Mouse (Mus musculus): Measurements from ENCODE around the gene Pigz. TPM values are rescaled to one million over a fixed set of nuclear protein-coding genes. Genes with fewer than 3 reads are reported as not detected.

Pigz gene
- polyA plus RNA-seq, 1 experiment from 2014 or later, result 2.0 TPM

GRCm38 (mm10) chr16:31903239-31903638, 30.4 kb upstream of the Pigz start:
- Histone ChIP-seq H3K9me3 (ENCODE audit: control insufficient read depth, low read length) (peaks cover 3% of the 10 kb centered on the region; the same call in 1 of the 2 replicates), H3K4me3 (replicated peaks; ENCODE audit: low read depth, low read length) (no peak overlapping the region), H3K4me1 (ENCODE audit: control insufficient read depth, insufficient read depth, low read length) (peaks cover 14% of the 10 kb centered on the region), H3K36me3 (ENCODE audit: control insufficient read depth, insufficient read depth, low read length) (no peaks in the 10 kb centered on the region), H3K4me2 (ENCODE audit: low read length) (no peak overlapping the region), H3K27me3 (ENCODE audit: control insufficient read depth, insufficient read depth, low read length) (no peaks in the 10 kb centered on the region), H3K9ac (replicated peaks; ENCODE audit: low read length) (no peak overlapping the region), H3K27ac (replicated peaks; ENCODE audit: low read depth, low read length) (no peak overlapping the region)
- DNase-seq (no peak), ATAC-seq (ENCODE audit: low FRiP score, low TSS enrichment) (no peak)
- WGBS, result 89% methylated on average over 8 of the region's 8 CpGs

DNA sequence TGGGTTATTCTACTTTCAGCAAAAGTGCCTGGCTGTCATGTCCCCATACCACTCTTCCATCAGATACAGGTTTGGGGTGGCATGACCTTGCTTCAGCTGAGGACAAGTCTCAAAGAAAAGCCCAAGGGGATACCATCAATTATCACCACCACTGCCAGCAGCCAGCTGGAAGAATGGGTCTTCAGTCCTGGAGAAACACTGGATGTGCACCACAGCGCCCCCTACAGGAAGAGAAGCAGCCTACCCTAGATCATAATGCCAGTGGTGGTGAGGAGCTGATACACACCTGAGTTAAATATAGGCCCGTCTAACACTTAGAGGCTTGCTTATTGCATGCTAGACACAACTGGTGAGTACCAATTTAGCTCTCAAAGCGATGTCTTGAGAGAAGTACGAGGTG, 28.3 kb upstream of the Pigz start:
- H3K4me1 ChIP-seq (ENCODE audit: control insufficient read depth, insufficient read depth, low read length), result peaks cover 9% of the 10 kb centered on the region
- no peaks in the 10 kb centered on the region for H3K27me3 ChIP-seq (ENCODE audit: control insufficient read depth, insufficient read depth, low read length)
- no peak overlapping the region for H3K27ac ChIP-seq (replicated peaks; ENCODE audit: low read depth, low read length)
- no peaks in the 10 kb centered on the region for H3K36me3 ChIP-seq (ENCODE audit: control insufficient read depth, insufficient read depth, low read length)
- ATAC-seq (ENCODE audit: low FRiP score, low TSS enrichment) (no peak), DNase-seq (no peak)
- no peak overlapping the region for H3K4me2 ChIP-seq (ENCODE audit: low read length)
- H3K9me3 ChIP-seq (ENCODE audit: control insufficient read depth, low read length), result peaks cover under 1% of the 10 kb centered on the region; the same call in 1 of the 2 replicates
- WGBS, result 78% methylated on average over 4 of the region's 4 CpGs
- H3K9ac ChIP-seq (replicated peaks; ENCODE audit: low read length), result no peak overlapping the region
- H3K4me3 ChIP-seq (replicated peaks; ENCODE audit: low read depth, low read length), result no peak overlapping the region

DNA sequence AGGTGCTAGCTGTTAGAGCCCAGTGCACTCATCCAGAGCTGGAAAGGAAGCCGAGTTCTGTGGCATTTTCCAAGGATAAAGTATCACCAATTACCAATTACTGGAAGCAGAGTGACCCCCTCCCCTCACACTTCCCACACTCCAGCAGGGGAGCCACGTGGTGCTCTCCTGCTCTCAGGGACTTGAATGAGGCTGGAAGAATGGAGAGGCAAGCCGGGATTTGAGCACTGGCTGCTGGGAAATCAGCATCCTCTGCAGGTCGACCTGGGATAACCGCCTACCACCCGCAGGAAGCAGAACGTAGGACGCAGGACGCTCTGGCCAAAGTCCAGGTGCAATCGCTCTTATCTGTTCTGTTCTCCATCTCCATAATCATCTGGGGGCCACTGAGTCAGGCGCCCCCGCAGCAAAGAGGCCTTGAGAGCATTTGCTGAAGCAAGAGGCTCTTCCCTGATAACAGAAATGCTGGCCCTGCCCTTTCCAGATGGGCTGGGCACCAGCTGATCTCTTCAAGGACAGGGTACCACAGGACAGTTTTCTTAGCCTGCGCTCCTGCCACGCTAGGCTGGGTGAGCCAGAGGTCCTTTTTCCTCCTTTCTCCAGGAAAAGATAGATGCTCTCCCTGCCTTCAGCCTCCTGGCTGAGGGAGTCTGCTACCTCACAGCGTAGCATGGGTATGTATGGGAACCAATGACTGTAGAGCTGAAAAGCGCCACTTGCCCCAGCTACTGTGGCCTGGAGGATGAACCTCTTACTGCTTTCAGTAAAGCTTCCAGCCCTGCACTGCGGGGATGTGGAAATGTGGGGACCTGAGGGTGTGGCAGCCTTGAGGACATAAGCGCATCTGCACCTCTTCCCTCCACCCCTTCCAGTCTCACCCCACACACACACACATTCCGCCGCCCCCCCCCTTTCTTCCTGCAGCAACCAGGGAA, 27.5 kb upstream of the Pigz start:
- 0 out of 2 replicates have a peak overlapping the region, but pooled peaks have one; percentile 20 for H3K27ac ChIP-seq (replicated peaks; ENCODE audit: low read depth, low read length)
- no peak overlapping the region for H3K4me3 ChIP-seq (replicated peaks; ENCODE audit: low read depth, low read length)
- H3K4me2 ChIP-seq (ENCODE audit: low read length), result peak overlapping the region; percentile 41
- no peak for ATAC-seq (ENCODE audit: low FRiP score, low TSS enrichment)
- DNase-seq, result peak; percentile 37
- H3K27me3 ChIP-seq (ENCODE audit: control insufficient read depth, insufficient read depth, low read length), result no peaks in the 10 kb centered on the region
- H3K4me1 ChIP-seq (ENCODE audit: control insufficient read depth, insufficient read depth, low read length), result peaks cover 9% of the 10 kb centered on the region
- H3K36me3 ChIP-seq (ENCODE audit: control insufficient read depth, insufficient read depth, low read length), result no peaks in the 10 kb centered on the region
- WGBS, result 39% methylated on average over 20 of the region's 20 CpGs
- H3K9ac ChIP-seq (replicated peaks; ENCODE audit: low read length), result no peak overlapping the region; the same call in 1 of the 2 replicates
- no peaks in the 10 kb centered on the region for H3K9me3 ChIP-seq (ENCODE audit: control insufficient read depth, low read length)

- WGBS, result 12% methylated on average over 9 of the region's 9 CpGs
- Histone ChIP-seq H3K4me2 (ENCODE audit: low read length) (peak overlapping the region; percentile 41), H3K4me1 (ENCODE audit: control insufficient read depth, insufficient read depth, low read length) (peaks cover 9% of the 10 kb centered on the region), H3K9me3 (ENCODE audit: control insufficient read depth, low read length) (no peaks in the 10 kb centered on the region), H3K9ac (replicated peaks; ENCODE audit: low read length) (no peak overlapping the region), H3K27me3 (ENCODE audit: control insufficient read depth, insufficient read depth, low read length) (no peaks in the 10 kb centered on the region), H3K27ac (replicated peaks; ENCODE audit: low read depth, low read length) (no peak overlapping the region), H3K4me3 (replicated peaks; ENCODE audit: low read depth, low read length) (0 out of 2 replicates have a peak overlapping the region, but pooled peaks have one; percentile 8), H3K36me3 (ENCODE audit: control insufficient read depth, insufficient read depth, low read length) (no peaks in the 10 kb centered on the region)
- ATAC-seq (ENCODE audit: low FRiP score, low TSS enrichment) (no peak), DNase-seq (peak; percentile 52)
These were observed 26.8 kb upstream of the Pigz start for GRCm38 (mm10) chr16:31906896-31907295.

- ATAC-seq (ENCODE audit: low FRiP score, low TSS enrichment) (no peak), DNase-seq (no peak)
- H3K27ac ChIP-seq (replicated peaks; ENCODE audit: low read depth, low read length), result no peak overlapping the region
- no peaks in the 10 kb centered on the region for H3K27me3 ChIP-seq (ENCODE audit: control insufficient read depth, insufficient read depth, low read length)
- H3K4me2 ChIP-seq (ENCODE audit: low read length), result no peak overlapping the region
- no peaks in the 10 kb centered on the region for H3K36me3 ChIP-seq (ENCODE audit: control insufficient read depth, insufficient read depth, low read length)
- H3K9ac ChIP-seq (replicated peaks; ENCODE audit: low read length), result no peak overlapping the region
- H3K9me3 ChIP-seq (ENCODE audit: control insufficient read depth, low read length), result no peaks in the 10 kb centered on the region
- H3K4me1 ChIP-seq (ENCODE audit: control insufficient read depth, insufficient read depth, low read length), result peaks cover 9% of the 10 kb centered on the region
- no peak overlapping the region for H3K4me3 ChIP-seq (replicated peaks; ENCODE audit: low read depth, low read length)
- 66% methylated on average over 11 of the region's 11 CpGs for WGBS
These were observed 24.7 kb upstream of the Pigz start for GRCm38 (mm10) chr16:31908959-31909358.

GRCm38 (mm10) chr16:31910281-31910847, 23.3 kb upstream of the Pigz start:
- Histone ChIP-seq H3K4me3 (replicated peaks; ENCODE audit: low read depth, low read length) (no peak overlapping the region), H3K27ac (replicated peaks; ENCODE audit: low read depth, low read length) (no peak overlapping the region), H3K36me3 (ENCODE audit: control insufficient read depth, insufficient read depth, low read length) (no peaks in the 10 kb centered on the region), H3K4me2 (ENCODE audit: low read length) (no peak overlapping the region), H3K9me3 (ENCODE audit: control insufficient read depth, low read length) (no peaks in the 10 kb centered on the region), H3K9ac (replicated peaks; ENCODE audit: low read length) (no peak overlapping the region), H3K27me3 (ENCODE audit: control insufficient read depth, insufficient read depth, low read length) (no peaks in the 10 kb centered on the region), H3K4me1 (ENCODE audit: control insufficient read depth, insufficient read depth, low read length) (peaks cover 9% of the 10 kb centered on the region)
- DNase-seq (no peak), ATAC-seq (ENCODE audit: low FRiP score, low TSS enrichment) (no peak)
- 80% methylated on average over 10 of the region's 10 CpGs for WGBS

DNA sequence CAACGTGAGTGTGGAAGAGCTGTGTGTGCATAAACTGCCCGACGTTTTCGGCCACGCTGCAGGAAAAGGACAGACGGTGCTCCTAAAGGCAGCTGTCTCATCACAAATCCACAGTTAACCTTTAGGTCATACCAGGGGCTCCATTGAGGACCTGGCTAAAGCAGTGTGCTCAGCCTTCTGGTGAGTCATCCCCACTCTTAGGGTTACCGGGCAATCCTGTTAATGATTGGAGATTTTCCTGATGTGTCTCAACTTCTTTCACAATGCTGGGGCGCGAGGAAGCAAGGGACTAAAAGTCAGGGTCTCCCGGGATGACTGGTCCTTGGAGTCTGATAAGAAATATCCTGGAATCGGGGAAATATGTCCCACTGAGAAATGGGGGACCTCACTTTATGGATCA, 15.9 kb upstream of the Pigz start:
- H3K9ac ChIP-seq (replicated peaks; ENCODE audit: low read length), result no peak overlapping the region
- no peak overlapping the region for H3K4me3 ChIP-seq (replicated peaks; ENCODE audit: low read depth, low read length)
- no peak overlapping the region for H3K27ac ChIP-seq (replicated peaks; ENCODE audit: low read depth, low read length)
- H3K4me2 ChIP-seq (ENCODE audit: low read length), result no peak overlapping the region
- no peaks in the 10 kb centered on the region for H3K9me3 ChIP-seq (ENCODE audit: control insufficient read depth, low read length)
- ATAC-seq (ENCODE audit: low FRiP score, low TSS enrichment) (no peak), DNase-seq (peak; percentile 4)
- WGBS, result 81% methylated on average over 11 of the region's 11 CpGs
- no peaks in the 10 kb centered on the region for H3K36me3 ChIP-seq (ENCODE audit: control insufficient read depth, insufficient read depth, low read length)
- H3K27me3 ChIP-seq (ENCODE audit: control insufficient read depth, insufficient read depth, low read length), result no peaks in the 10 kb centered on the region
- no peaks in the 10 kb centered on the region for H3K4me1 ChIP-seq (ENCODE audit: control insufficient read depth, insufficient read depth, low read length)

DNA sequence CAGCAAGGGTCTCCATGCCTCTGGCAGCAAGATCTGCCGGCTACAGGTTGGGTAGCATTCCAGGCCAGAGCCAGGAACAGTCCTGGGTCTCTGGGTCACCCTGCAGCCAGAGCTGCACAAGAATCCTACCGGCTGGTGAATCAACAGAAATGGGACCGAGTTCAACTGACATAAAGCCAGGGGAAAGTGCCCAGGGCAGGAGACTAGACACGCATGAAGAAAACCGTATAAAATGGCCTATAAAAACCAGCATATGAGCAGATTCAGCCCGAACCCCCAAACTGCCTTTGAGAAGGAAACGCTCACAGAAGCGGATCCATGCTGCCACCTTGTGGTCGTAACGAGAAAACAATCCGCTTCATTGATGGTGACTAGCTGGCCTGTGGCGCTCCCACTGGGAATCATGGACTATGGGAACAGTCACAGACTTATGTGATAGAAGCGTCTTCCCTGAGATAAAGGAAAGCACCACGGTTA, 15.4 kb upstream of the Pigz start:
- ATAC-seq (ENCODE audit: low FRiP score, low TSS enrichment), result no peak; the same call in 1 of the 2 replicates
- Histone ChIP-seq H3K27ac (replicated peaks; ENCODE audit: low read depth, low read length) (no peak overlapping the region), H3K27me3 (ENCODE audit: control insufficient read depth, insufficient read depth, low read length) (no peaks in the 10 kb centered on the region), H3K4me2 (ENCODE audit: low read length) (peak overlapping the region; percentile 37), H3K9me3 (ENCODE audit: control insufficient read depth, low read length) (no peaks in the 10 kb centered on the region), H3K4me3 (replicated peaks; ENCODE audit: low read depth, low read length) (no peak overlapping the region), H3K4me1 (ENCODE audit: control insufficient read depth, insufficient read depth, low read length) (no peaks in the 10 kb centered on the region), H3K36me3 (ENCODE audit: control insufficient read depth, insufficient read depth, low read length) (no peaks in the 10 kb centered on the region), H3K9ac (replicated peaks; ENCODE audit: low read length) (peak overlapping the region; percentile 39; the same call in 1 of the 2 replicates)
- DNase-seq, result peak; percentile 96
- 4% methylated on average over 14 of the region's 14 CpGs for WGBS
